Mouse (Mus musculus): ENCODE results near the gene Sgo2a. TPM values are rescaled to one million over a fixed set of nuclear protein-coding genes. Genes with fewer than 3 reads are reported as not detected.

Gene Sgo2a
- polyA plus RNA-seq, 1 experiment from 2014 or later = 3.4 TPM

GRCm38 (mm10) chr1:58055598-58055997, 59.8 kb downstream of the Sgo2a start:
- H3K9me3 ChIP-seq (ENCODE audit: control insufficient read depth, low read length) = no peaks in the 10 kb centered on the region
- 69% methylated on average over 11 of the region's 11 CpGs for WGBS
- H3K27ac ChIP-seq (ENCODE audit: low read depth, low read length) = no peak overlapping the region
- H3K4me2 ChIP-seq (ENCODE audit: low read length) = no peak overlapping the region
- no peaks in the 10 kb centered on the region for H3K36me3 ChIP-seq (ENCODE audit: control insufficient read depth, insufficient read depth, low read length)
- H3K4me3 ChIP-seq (ENCODE audit: low read length) = no peak overlapping the region
- peak; percentile 58 for ATAC-seq
- H3K27me3 ChIP-seq (replicated peaks; ENCODE audit: control insufficient read depth, insufficient read depth, low read length) = no peaks in the 10 kb centered on the region
- H3K9ac ChIP-seq (ENCODE audit: low read depth, low read length) = no peak overlapping the region
- no peaks in the 10 kb centered on the region for H3K4me1 ChIP-seq (ENCODE audit: control insufficient read depth, insufficient read depth, low read depth, low read length)

DNA sequence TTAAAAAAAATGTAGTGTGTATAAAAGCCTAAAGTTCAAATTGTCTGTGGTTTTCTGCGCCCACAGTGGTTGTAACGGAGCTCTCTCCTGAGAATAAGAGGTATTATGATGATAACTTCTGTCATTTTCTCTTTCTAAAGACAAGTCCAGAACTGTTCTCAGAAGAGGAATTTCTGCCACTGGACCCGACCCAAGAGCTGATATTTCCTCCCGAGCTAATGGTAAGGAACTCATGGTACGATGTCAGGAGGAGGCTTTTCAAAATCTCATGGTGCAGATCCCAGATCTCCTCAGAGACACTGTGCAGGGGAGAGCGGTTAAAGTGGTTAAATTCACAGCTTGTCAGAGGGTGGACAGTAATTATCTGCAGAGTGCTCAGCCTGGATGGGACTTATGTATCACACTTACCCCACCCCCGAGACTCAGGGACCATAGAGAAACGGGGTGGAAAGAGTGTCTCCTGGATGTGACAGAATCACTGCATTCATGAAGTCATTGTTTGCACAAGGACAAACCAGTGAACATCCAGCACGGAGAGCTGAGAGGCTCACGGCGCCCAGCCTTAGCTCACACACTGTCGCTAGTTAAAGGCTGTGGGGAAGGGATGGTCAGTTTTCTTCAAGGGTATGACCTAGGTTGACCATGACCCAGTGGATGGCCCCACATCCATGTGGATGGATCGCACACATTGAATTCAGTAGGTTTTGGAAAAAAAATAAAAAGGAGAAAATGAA, 60.5 kb downstream of the Sgo2a start:
- Histone ChIP-seq H3K4me3 (ENCODE audit: low read length) (no peak overlapping the region), H3K4me2 (ENCODE audit: low read length) (no peak overlapping the region), H3K4me1 (ENCODE audit: control insufficient read depth, insufficient read depth, low read depth, low read length) (no peaks in the 10 kb centered on the region), H3K27ac (ENCODE audit: low read depth, low read length) (no peak overlapping the region), H3K9ac (ENCODE audit: low read depth, low read length) (no peak overlapping the region), H3K27me3 (replicated peaks; ENCODE audit: control insufficient read depth, insufficient read depth, low read length) (no peaks in the 10 kb centered on the region), H3K36me3 (ENCODE audit: control insufficient read depth, insufficient read depth, low read length) (no peaks in the 10 kb centered on the region), H3K9me3 (ENCODE audit: control insufficient read depth, low read length) (no peaks in the 10 kb centered on the region)
- WGBS = 78% methylated on average over 13 of the region's 13 CpGs
- ATAC-seq = no peak

DNA sequence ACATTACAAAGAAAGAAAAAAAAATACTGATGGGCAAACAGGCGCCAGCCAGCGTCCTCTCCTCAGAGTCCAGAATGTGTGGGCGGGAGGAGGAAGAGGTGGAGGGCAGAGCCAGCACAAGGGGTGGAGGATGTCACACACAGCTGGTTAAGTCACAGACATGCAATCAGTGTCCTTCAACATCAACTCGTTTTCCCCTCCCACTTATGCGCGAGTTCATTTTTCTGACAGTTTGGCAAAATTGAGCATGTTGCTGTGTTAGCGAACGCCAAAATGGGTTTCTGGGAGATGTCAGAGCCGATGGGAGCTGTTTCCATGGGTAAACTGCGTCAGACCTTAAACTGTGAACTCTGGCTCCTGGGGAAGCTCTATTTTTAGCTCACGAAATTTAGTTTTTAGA, 61.2 kb downstream of the Sgo2a start:
- WGBS = 71% methylated on average over 11 of the region's 11 CpGs
- no peaks in the 10 kb centered on the region for H3K4me1 ChIP-seq (ENCODE audit: control insufficient read depth, insufficient read depth, low read depth, low read length)
- ATAC-seq = no peak
- H3K4me3 ChIP-seq (ENCODE audit: low read length) = no peak overlapping the region
- H3K27ac ChIP-seq (ENCODE audit: low read depth, low read length) = no peak overlapping the region
- H3K9me3 ChIP-seq (ENCODE audit: control insufficient read depth, low read length) = no peaks in the 10 kb centered on the region
- H3K36me3 ChIP-seq (ENCODE audit: control insufficient read depth, insufficient read depth, low read length) = no peaks in the 10 kb centered on the region
- H3K9ac ChIP-seq (ENCODE audit: low read depth, low read length) = no peak overlapping the region
- H3K27me3 ChIP-seq (replicated peaks; ENCODE audit: control insufficient read depth, insufficient read depth, low read length) = no peaks in the 10 kb centered on the region
- no peak overlapping the region for H3K4me2 ChIP-seq (ENCODE audit: low read length)

DNA sequence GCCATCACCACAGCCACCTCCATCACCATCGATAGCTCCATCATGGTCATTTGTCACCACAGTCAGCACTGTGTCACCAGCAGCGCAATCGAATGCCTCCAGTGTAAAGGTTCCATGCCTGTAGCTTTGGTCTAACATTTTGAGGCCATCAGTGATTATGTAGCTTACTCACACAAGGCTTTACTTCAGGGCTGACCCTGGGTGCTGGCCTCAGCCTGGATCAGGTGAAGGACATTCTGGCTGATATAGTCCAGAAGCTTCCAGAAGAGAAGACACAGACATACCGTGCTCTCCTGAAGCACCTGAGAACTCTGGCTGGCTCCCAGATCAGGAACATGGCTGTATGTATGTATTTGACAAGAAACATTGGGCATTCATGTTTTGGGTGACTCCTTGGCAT, 63.1 kb downstream of the Sgo2a start:
- H3K4me2 ChIP-seq (ENCODE audit: low read length) = no peak overlapping the region
- H3K36me3 ChIP-seq (ENCODE audit: control insufficient read depth, insufficient read depth, low read length) = no peaks in the 10 kb centered on the region
- H3K27ac ChIP-seq (ENCODE audit: low read depth, low read length) = no peak overlapping the region
- H3K9me3 ChIP-seq (ENCODE audit: control insufficient read depth, low read length) = no peaks in the 10 kb centered on the region
- H3K9ac ChIP-seq (ENCODE audit: low read depth, low read length) = no peak overlapping the region
- H3K4me3 ChIP-seq (ENCODE audit: low read length) = no peak overlapping the region
- no peak for ATAC-seq
- H3K4me1 ChIP-seq (ENCODE audit: control insufficient read depth, insufficient read depth, low read depth, low read length) = no peaks in the 10 kb centered on the region
- H3K27me3 ChIP-seq (replicated peaks; ENCODE audit: control insufficient read depth, insufficient read depth, low read length) = no peaks in the 10 kb centered on the region
- WGBS = 93% methylated on average over 4 of the region's 4 CpGs

DNA sequence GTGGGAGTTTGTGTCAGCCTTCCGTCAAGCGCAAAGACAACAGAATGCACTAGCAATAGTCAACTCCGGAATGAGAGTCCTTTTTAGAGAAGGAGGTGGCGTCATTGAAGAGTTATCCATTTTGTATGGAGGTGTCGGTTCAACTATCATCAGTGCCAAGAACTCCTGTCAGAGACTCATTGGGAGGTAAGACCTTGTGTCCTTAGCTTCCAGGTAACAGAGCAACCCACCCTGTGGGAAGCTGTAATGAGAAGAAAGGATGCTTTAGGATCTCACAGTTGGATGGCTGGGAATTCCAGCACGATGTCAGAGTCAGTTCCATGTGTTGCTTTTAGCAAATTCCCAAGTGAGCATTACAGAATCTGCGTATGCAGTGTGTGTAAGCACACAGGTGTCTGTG, 66.4 kb downstream of the Sgo2a start:
- 89% methylated on average over 7 of the region's 7 CpGs for WGBS

DNA sequence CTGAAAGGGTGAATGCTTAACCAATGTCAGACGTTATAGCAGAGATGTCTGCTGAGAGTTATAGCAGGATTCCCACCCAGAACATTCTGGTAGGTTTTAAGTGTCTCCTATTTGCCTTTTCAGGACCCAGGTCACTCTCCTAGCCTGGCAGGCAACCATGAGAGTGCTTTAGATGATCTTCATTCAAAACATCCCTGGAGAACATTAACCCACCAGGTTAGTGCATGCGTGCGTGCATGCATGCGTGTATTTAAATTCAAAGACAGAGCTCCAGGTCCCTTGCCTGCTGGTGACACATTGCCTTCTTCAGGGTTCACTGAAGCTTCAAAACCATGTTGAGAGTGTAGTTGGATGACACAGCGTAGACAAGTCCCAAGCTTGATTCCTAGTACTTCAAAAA, 69.4 kb downstream of the Sgo2a start:
- Histone ChIP-seq H3K4me3 (ENCODE audit: low read length) (no peak overlapping the region), H3K9me3 (ENCODE audit: control insufficient read depth, low read length) (no peaks in the 10 kb centered on the region), H3K9ac (ENCODE audit: low read depth, low read length) (no peak overlapping the region), H3K4me1 (ENCODE audit: control insufficient read depth, insufficient read depth, low read depth, low read length) (no peaks in the 10 kb centered on the region), H3K27me3 (replicated peaks; ENCODE audit: control insufficient read depth, insufficient read depth, low read length) (no peaks in the 10 kb centered on the region), H3K36me3 (ENCODE audit: control insufficient read depth, insufficient read depth, low read length) (no peaks in the 10 kb centered on the region), H3K4me2 (ENCODE audit: low read length) (no peak overlapping the region), H3K27ac (ENCODE audit: low read depth, low read length) (no peak overlapping the region)
- WGBS = 84% methylated on average over 5 of the region's 5 CpGs
- no peak for ATAC-seq

More for the DNA sequence above, 66.4 kb downstream of the Sgo2a start:
- Histone ChIP-seq H3K9me3 (ENCODE audit: control insufficient read depth, low read length) (no peaks in the 10 kb centered on the region), H3K4me1 (ENCODE audit: control insufficient read depth, insufficient read depth, low read depth, low read length) (no peaks in the 10 kb centered on the region), H3K27me3 (replicated peaks; ENCODE audit: control insufficient read depth, insufficient read depth, low read length) (no peaks in the 10 kb centered on the region), H3K36me3 (ENCODE audit: control insufficient read depth, insufficient read depth, low read length) (no peaks in the 10 kb centered on the region), H3K9ac (ENCODE audit: low read depth, low read length) (no peak overlapping the region), H3K4me2 (ENCODE audit: low read length) (no peak overlapping the region), H3K27ac (ENCODE audit: low read depth, low read length) (no peak overlapping the region), H3K4me3 (ENCODE audit: low read length) (no peak overlapping the region)
- no peak for ATAC-seq

- Histone ChIP-seq H3K9ac (ENCODE audit: low read depth, low read length) (no peak overlapping the region), H3K4me3 (ENCODE audit: low read length) (no peak overlapping the region), H3K9me3 (ENCODE audit: control insufficient read depth, low read length) (no peaks in the 10 kb centered on the region), H3K4me2 (ENCODE audit: low read length) (no peak overlapping the region), H3K27ac (ENCODE audit: low read depth, low read length) (no peak overlapping the region), H3K4me1 (ENCODE audit: control insufficient read depth, insufficient read depth, low read depth, low read length) (no peaks in the 10 kb centered on the region), H3K36me3 (ENCODE audit: control insufficient read depth, insufficient read depth, low read length) (no peaks in the 10 kb centered on the region), H3K27me3 (replicated peaks; ENCODE audit: control insufficient read depth, insufficient read depth, low read length) (no peaks in the 10 kb centered on the region)
- ATAC-seq = no peak
- 77% methylated on average over 3 of the region's 3 CpGs for WGBS
These were observed 69.8 kb downstream of the Sgo2a start for GRCm38 (mm10) chr1:58065606-58066005.

DNA sequence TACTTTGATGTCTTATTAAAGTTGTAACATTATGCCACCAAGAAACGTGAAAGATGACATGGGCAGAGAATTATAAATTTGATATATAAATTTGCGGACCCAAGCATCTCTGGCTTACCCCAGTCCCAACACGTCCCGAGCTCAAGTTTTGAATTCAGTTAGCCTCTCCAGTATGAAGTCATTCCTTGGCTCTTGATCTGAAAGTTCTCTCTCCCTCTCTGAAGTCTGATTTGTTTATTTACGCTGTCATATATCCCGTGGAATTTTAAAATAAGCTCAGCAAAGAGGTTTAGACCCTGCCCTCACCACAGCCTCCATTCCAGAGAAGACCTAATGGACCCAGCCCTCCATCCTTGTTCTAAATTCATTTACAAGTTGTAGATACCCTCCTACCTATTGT, 73.4 kb downstream of the Sgo2a start:
- Histone ChIP-seq H3K4me3 (ENCODE audit: low read length) (no peak overlapping the region), H3K4me1 (ENCODE audit: control insufficient read depth, insufficient read depth, low read depth, low read length) (no peaks in the 10 kb centered on the region), H3K9ac (ENCODE audit: low read depth, low read length) (no peak overlapping the region), H3K27ac (ENCODE audit: low read depth, low read length) (no peak overlapping the region), H3K27me3 (replicated peaks; ENCODE audit: control insufficient read depth, insufficient read depth, low read length) (no peaks in the 10 kb centered on the region), H3K9me3 (ENCODE audit: control insufficient read depth, low read length) (no peaks in the 10 kb centered on the region), H3K4me2 (ENCODE audit: low read length) (no peak overlapping the region), H3K36me3 (ENCODE audit: control insufficient read depth, insufficient read depth, low read length) (no peaks in the 10 kb centered on the region)
- ATAC-seq = no peak
- 91% methylated on average over 6 of the region's 6 CpGs for WGBS

GRCm38 (mm10) chr1:58070091-58070490, 74.3 kb downstream of the Sgo2a start:
- Histone ChIP-seq H3K4me3 (ENCODE audit: low read length) (no peak overlapping the region), H3K9me3 (ENCODE audit: control insufficient read depth, low read length) (no peaks in the 10 kb centered on the region), H3K4me2 (ENCODE audit: low read length) (no peak overlapping the region), H3K36me3 (ENCODE audit: control insufficient read depth, insufficient read depth, low read length) (no peaks in the 10 kb centered on the region), H3K9ac (ENCODE audit: low read depth, low read length) (no peak overlapping the region), H3K27me3 (replicated peaks; ENCODE audit: control insufficient read depth, insufficient read depth, low read length) (no peaks in the 10 kb centered on the region), H3K27ac (ENCODE audit: low read depth, low read length) (no peak overlapping the region), H3K4me1 (ENCODE audit: control insufficient read depth, insufficient read depth, low read depth, low read length) (no peaks in the 10 kb centered on the region)
- 90% methylated on average over 11 of the region's 11 CpGs for WGBS
- ATAC-seq = 0 out of 2 replicates have a peak, but pooled peaks have one; percentile 48
